Mouse (Mus musculus) small intestine, adult 2 months (tissue): ENCODE measurements around the gene Pja2.

Experiments used
- CTCF ChIP-seq: fragments of 200-500 bp; IDR thresholded peaks from 2 replicates; pipeline ENCODE4 v1.5.1; 2012; ENCODE audit warnings: low read depth, mild to moderate bottlenecking, control low read depth, inconsistent platforms, low read length, moderate library complexity, mixed read lengths; ENCODE audit not compliant: insufficient replicate concordance, insufficient read length; ENCODE audit errors: extremely low read depth
- POLR2A ChIP-seq: fragments of 200-500 bp; IDR thresholded peaks from 2 replicates; pipeline ENCODE4 v1.6.1; 2012; ENCODE audit warnings: low read depth, mild to moderate bottlenecking, control low read depth, inconsistent platforms, low read length, moderate library complexity

- TF ChIP-seq CTCF (no peak), POLR2A (no peak)
Measured at GRCm38 (mm10) chr17:64353940-64354339, 22.2 kb upstream of the Pja2 start.
